Mouse (Mus musculus) right cerebral cortex, adult 18-20 months (tissue): ENCODE results near the gene 4931428F04Rik.
A peak's percentile ranks its signal among the peaks of the same experiment; 100 is the strongest.
"Not testable (repeated sequence)": the region's sequence is repeated elsewhere in the genome, so short reads cannot be mapped to it uniquely, and the experiment has no call there.

ENCODE experiments used
- DNase-seq: peaks from one replicate; pipeline ENCODE4 v3.0.0; 2022; ENCODE audit warnings: mixed read lengths

The 4931428F04Rik gene

DNA sequence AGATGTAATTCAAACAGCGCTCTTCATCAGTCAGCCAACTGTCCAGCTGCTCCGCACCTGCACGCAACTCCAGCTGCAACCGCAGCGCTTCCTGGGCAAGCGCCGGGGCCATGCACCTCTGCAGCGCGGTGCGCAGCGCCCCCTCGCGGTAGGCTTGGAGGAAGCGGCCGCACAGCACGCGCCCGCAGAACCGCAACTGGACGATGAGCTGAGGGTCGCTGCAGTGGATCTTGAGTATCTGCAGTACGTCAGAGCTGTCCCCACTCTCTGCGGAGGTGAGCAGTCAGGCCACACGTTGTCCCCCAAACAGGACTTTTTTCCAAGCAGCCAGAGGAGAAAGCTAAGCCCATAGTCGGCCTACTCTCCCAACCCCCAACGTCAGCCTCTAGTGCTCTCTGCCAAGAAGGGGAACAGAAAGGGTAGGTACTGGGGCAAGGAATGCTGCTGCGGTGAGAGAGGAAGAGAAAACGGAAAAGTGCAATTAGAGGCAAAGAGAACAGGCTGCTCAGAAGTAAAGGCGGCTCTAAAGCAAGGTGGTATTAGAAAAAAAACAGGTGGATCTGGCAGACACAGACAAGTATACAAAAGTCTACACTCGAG, 29.8 kb downstream of the 4931428F04Rik start:
- DNase-seq: peak; percentile 59

DNA sequence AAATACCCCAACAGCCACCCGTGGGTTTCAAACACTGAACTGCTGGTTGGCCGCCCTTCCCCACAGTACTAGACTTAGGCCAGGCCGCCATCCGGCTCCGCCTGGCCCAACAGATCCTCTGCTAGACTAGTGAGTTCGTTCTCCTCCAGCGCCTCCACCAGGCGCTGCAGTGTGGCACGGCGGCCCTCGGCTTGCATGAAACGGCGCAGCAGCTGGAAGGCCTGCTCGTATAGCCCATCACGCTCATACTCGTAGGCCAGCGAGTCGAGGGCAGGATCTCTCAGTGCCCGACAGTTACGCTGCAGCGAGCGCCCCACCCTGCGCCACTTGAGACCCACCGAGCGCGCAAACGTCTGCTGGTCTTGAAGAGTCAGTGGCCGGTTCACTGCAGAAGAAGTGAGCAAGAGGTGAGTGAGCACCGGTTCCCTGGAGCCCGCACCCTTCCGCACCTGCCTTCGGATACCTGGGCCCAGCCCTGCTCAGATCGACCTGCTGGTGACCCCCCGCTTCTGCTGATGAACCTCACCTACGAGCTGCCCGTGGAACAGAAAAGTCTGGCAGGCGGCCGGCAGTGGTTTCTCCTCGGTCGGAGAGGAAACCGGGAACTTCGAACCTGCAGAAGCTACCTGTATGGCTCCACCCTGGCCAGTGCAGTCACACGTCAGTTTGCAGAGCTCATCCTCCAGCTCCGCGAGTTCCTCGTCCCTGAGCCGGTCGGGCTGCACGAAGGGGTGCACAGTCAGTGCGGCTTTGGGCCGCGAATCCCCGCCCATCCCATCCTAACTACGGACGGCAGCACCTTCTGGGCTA, 30.5 kb downstream of the 4931428F04Rik start:
- no peak for DNase-seq

DNA sequence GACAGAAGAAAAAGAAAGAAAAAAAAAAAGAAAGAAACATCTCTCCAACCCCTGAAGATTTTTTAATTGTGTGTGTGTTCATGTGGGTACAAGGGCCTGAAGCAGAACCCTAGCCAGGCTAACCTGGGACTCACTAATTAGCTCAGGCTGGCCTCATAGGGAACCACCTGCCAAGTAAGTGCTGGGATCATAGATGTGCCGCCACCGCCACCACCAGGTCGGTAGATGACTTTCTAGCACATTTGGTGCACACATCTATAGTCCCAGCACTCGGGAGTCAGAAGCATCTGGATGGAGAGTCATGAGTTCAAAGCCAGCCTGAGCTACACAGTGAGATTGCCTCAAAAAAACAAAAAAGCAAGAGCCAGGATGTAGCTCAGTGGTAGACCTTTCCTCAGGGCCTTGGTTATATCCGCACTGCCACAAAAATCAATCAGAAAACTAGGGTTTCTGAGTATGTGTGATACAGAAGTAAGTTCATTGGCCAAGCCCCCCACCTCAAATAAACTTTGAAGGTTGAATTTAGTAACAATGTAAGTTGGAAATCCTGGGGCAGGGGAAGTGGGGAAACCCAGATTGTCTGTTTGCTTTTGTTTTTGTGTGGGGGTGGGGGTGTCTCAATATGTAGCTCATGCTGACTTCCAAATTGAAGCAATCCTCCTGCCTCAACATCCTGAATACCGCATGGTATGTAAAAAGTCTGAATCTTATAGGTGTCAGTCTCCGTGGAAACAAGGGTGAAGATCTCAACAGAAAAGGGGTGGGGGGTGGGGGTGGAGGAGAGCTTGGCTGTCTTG, 32.1 kb downstream of the 4931428F04Rik start:
- no peak for DNase-seq

DNA sequence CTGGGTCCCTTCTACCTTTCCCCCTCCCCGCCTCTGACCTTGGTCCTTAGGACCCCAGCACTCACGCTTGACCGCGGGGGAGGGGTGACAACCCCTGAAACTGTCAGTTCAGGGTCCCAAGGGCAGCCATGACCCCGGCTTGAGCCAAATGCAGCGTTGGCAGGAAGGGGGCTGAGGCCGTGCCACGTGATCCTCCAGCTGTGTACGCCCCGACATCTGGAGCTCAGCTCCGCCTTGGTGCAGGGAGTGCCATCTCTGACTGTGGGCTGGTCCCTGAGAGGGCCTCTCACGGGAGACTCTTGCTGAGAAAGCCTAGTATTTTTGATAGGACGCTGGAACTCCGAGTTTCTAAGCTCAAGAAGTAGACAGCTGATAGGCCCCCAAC, 34.7 kb downstream of the 4931428F04Rik start, which contains the start of gene B3gnt9:
Gene B3gnt9, minus strand, starts transcription at position 188 of the 385 bp plus-strand sequence.
- no peak for DNase-seq

GRCm38 (mm10) chr8:105254152-105254965, 35.3 kb downstream of the 4931428F04Rik start:
- peak; percentile 90 for DNase-seq

GRCm38 (mm10) chr8:105253766-105254151, 35.9 kb downstream of the 4931428F04Rik start:
- no peak for DNase-seq

- no peak for DNase-seq
These were observed 36.8 kb downstream of the 4931428F04Rik start for GRCm38 (mm10) chr8:105252680-105253537.

DNA sequence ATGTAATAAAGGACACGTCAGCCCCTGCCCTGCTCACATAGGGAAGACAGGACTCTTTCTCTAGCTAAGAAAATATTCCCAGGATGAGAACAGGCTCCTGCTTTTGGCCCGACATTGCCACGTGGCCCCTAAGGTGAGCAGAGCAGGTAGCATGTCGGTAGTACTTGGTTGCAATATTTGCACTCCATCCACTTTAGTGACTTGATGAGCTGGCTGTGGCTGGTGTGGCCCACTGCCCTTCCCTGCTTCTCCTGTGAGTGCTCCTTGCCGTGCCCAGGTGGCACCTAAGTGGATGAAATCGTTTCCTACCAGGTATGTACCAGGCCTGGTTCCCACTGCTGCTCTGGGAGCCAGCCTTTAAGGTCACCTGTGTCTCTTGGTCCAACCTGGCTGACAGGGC, 37.7 kb downstream of the 4931428F04Rik start:
- no peak for DNase-seq

GRCm38 (mm10) chr8:105241016-105241415, 48.6 kb downstream of the 4931428F04Rik start:
- no peak for DNase-seq

GRCm38 (mm10) chr8:105237442-105238142, 52.1 kb downstream of the 4931428F04Rik start:
- no peak for DNase-seq

DNA sequence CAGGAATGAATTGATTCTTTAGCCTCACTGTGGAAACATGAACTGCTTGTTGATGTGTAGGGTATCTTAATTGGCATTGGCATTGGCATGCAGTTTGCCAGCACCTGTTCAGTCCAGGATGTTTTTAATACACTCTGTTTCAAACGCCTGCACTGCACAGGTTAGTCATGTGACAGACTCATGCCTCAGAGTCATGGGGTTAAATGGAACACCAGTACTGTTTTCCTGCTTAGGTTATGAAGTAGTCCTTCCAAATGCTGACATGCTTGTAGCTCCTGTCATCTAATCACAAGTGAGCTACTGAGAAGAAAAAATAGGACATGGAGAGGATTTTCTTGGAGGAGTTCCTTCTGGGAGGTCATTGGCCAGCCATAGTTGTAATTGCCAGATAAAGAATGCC, 54.5 kb downstream of the 4931428F04Rik start:
- no peak for DNase-seq

- no peak for DNase-seq
These were observed 56.3 kb downstream of the 4931428F04Rik start for GRCm38 (mm10) chr8:105233126-105233935.

DNA sequence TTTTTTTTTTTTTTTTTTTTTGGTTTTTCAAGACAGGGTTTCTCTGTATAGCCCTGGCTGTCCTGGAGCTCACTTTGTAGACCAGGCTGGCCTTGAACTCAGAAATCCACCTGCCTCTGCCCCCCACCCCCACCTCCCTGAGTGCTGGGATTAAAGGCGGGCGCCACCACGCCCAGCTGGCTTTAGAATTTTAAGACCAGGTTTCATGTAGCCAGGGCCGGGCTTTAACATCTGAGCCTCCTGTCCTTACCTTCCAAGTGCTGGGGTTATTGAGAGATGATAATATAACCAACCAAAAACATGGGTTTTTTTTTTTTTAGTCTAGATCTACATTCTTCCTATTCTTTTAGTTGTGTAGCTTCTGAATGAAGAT, 57.4 kb downstream of the 4931428F04Rik start:
- DNase-seq: not testable (repeated sequence)

- DNase-seq: no peak
These were observed 58.0 kb downstream of the 4931428F04Rik start for GRCm38 (mm10) chr8:105231503-105232320.
